Mouse (Mus musculus): ENCODE data around the gene Cacng5.

Cacng5 gene

GRCm38 (mm10) chr11:107914634-107915226, at the start of gene Cacng5:
Gene Cacng5 (minus strand): TSS chr11:107915055.
- DNase-seq (ENCODE audit: low spot score in 2 of 2): peak in 1 of 2 experiments; percentile 59

DNA sequence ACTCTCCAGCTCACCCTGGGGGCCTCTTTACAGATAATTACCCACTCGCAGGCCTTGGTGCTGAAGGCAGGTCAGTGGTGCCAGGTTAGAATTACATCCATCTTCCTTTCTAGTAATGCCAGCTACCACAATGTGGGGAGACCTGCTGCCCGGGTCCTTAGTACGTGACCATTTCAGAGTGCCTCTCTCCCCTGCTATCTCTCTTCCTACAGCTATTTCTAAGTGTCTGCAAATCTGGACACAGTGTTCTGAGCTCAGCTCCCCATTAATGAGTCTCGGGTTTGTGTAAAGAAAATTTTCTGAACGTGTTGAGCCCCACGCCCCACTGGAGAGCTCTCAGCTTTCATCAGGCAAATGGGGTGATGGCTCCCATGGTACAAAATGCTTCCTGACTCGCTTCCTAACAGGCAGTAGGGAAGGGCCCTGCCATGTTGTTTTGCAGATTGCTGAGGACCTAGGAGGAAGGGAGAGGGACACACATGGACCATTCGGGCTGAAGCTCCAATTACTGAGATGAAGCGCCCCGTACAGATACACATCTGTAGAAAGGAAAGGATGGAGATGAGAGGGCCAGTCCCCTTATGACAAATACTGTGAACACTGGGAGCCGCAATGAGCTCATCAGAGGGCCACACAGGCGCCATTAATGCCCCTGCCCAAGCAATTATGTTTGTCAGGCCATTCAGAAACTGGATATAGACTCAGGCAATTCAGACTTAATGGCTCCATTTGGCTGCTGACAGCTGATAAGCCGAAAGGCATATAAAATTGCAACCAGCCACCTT, 42.9 kb upstream of the Cacng5 start:
- no peak for DNase-seq (ENCODE audit: low spot score in 2 of 2)

DNA sequence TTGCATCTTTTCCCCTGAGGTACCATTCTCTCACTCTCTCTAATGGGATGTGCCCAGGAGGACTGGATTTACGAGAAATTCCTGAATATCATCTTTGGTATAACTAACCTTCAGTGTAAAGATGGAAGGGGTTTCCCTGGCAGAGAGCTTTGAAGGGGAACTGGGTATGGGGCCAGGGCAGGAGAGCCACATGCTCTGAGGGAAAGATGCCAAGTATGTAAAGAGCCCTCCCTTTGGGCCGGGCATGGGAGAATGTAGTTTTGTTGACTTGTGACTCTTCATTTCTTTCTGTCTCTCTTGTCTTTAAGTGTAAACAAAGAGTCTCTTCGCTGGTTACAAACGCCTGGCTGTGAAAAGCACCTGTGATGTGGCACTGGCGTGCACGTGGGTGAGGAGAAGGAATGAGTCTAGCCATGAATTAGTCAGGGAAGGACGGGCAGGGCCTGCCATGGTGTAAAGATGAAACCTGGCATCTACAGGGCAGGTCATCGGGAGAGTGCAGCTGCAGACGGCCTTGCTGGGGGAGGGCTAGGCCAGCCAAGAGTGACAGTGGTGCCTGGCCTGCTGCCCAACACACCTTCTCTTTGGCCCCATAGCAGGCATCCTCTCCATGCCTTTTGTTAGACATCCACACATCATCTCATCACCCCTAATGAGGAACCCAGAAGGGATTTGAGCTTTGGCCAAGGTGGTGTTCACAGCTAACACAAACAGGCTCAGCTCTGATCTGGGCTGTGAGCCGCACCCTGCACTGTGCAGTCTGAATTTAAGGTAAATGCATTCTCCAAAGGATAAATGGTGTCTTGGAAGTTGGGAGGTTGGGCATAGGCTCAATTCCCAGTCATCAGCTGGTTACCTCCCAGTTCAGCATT, 40.6 kb upstream of the Cacng5 start:
- no peak for DNase-seq (ENCODE audit: low spot score in 2 of 2)

DNA sequence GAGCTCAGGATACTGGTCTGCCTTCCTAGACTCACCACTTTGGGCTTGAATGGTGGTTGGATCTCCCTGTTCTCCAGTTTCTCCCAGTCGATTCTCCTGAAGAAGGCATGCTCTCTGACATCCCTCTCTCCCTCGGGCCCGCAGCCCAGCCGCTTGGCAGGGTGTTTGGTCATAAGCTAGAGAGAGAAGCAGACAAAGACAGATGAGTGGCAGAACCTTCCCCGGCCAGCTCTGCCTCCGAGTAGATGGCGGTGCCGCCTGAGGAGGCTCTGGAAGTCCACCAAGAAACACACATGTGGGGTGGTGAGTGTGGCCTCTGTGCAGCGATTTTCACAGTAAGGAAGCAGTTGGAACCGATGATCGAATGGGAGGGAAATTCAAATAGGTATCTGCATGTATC, 36.6 kb upstream of the Cacng5 start:
- DNase-seq (ENCODE audit: low spot score in 2 of 2): peak; percentile 57 to 65

GRCm38 (mm10) chr11:107950658-107951057, 35.8 kb upstream of the Cacng5 start:
- no peak for DNase-seq (ENCODE audit: low spot score in 2 of 2)

GRCm38 (mm10) chr11:107950211-107950610, 35.4 kb upstream of the Cacng5 start:
- no peak for DNase-seq (ENCODE audit: low spot score in 2 of 2)

GRCm38 (mm10) chr11:107947951-107948350, 33.1 kb upstream of the Cacng5 start:
- DNase-seq (ENCODE audit: low spot score in 2 of 2): no peak

DNA sequence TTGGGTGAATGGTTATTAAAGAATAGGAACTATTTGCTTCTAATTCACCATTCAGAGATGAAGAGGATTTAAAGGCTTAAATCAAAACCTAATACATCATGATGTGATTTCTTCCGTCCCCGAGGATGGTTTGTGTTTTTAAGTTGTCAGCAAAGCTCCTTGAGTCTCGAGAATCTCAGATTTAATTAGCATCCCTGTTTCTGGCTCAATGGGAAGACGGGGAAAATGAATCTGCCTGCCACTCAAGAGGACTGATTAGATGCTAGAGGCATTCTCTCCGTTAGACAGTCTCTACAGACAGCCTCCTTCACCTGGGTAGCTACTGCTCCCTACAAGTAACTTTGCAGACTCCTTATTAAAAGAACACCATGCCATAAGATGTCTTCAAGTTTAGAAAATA, 32.0 kb upstream of the Cacng5 start:
- DNase-seq (ENCODE audit: low spot score in 2 of 2): no peak

GRCm38 (mm10) chr11:107936929-107937328, 22.1 kb upstream of the Cacng5 start:
- DNase-seq (ENCODE audit: low spot score in 2 of 2): no peak

DNA sequence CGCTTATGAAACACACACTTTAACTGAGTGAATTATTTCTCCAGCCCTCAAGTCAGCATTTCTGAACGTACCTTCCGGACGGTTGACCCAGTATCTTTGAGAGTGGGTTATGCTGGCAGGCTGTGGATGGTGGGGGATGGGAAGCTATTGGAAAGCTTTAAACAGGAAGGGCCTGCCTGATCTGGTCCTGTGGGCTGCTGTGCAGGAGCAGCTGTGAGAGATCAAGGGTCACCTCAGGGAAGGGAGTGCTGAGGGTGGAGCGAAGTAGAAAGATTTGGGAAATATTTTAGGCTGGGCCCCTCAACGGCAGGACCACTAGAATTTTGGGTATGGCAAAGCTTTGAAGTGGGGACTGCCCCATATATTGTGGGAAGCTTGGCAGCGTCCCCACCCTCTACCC, 16.9 kb upstream of the Cacng5 start:
- peak in 1 of 2 experiments; percentile 20 for DNase-seq (ENCODE audit: low spot score in 2 of 2)

DNA sequence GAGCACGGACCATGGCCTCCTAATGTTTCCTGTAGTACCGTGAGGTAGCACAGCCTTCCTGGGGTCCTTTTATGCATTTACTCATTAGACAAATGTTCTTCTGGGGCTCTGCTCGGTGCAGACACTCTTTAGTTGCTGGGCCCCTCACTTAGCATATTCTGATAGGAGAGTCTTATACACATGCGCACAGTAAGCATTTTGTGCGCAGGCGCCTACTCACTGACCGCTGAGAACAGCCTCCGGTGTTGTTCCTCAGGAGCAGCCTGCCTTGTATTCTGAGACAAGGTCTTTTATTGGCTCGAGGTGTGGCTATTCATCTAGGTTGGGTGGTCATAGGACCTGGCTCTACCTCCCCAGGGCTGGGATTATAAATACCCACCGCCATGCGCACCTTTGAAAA, 16.4 kb upstream of the Cacng5 start:
- no peak for DNase-seq (ENCODE audit: low spot score in 2 of 2)

- no peak for DNase-seq (ENCODE audit: low spot score in 2 of 2)
Observed at GRCm38 (mm10) chr11:107929712-107930111, 14.9 kb upstream of the Cacng5 start.

DNA sequence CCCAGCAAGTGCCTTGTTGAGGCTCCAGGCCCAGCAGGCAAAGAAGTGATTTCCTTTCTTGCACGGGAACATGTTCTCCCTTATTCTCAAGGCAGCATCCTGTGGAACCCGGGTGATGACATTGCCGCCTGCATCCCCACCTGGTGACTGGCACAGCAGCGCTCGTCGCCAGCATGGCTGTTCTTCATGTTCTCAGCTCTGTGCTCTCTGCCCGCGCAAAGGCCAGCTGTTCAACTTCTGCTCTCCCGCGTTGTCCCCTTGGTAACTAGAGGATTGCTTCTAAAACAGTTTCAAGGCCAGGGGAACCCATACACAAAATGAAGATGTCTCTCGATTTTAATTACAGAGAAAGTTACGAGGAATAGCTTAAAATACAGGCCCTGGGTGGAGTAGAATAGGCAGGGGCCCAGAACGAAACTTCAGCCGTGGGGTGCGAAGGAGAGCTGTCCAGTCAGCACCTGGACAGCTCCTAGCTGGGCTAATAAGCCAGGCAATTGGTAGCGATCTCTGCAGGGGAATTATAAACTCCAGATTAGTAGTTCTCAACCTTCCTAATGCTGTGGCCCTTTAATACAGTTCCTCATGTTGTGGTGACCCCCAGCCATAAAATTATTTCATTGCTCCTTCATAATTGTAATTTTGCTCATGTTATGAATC, 5.1 kb upstream of the Cacng5 start:
- no peak for DNase-seq (ENCODE audit: low spot score in 2 of 2)

DNA sequence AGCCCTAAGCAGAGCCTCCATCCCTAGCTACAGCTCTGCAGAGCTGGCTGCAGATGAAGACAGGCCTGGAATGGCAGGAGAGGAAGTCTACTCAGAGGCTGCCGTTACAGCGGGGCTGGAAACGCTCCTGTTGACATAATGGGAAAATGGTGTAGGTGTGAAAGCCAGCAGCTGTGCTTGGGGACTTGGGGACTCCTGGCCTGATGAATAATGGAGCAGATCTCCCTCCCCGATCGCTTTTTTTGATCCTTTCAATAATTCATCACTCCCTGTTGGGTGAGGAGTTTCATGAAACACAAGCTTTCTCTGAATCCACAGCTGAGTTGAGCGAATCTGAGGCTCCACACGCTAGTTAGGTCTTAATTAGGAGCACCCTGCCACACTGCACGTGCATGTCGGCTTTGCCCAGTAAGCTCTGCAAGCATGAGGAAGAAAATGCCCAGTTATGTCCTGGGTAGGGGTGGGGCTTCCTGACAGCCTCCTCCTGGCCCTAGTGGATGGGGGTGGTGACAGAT, 2.9 kb upstream of the Cacng5 start:
- DNase-seq (ENCODE audit: low spot score in 2 of 2): peak; percentile 41 to 71

GRCm38 (mm10) chr11:107913317-107913716, 1.5 kb downstream of the Cacng5 start:
- DNase-seq (ENCODE audit: low spot score in 2 of 2): no peak

- DNase-seq (ENCODE audit: low spot score in 2 of 2): no peak
Observed at GRCm38 (mm10) chr11:107905364-107905763, 9.5 kb downstream of the Cacng5 start.

DNA sequence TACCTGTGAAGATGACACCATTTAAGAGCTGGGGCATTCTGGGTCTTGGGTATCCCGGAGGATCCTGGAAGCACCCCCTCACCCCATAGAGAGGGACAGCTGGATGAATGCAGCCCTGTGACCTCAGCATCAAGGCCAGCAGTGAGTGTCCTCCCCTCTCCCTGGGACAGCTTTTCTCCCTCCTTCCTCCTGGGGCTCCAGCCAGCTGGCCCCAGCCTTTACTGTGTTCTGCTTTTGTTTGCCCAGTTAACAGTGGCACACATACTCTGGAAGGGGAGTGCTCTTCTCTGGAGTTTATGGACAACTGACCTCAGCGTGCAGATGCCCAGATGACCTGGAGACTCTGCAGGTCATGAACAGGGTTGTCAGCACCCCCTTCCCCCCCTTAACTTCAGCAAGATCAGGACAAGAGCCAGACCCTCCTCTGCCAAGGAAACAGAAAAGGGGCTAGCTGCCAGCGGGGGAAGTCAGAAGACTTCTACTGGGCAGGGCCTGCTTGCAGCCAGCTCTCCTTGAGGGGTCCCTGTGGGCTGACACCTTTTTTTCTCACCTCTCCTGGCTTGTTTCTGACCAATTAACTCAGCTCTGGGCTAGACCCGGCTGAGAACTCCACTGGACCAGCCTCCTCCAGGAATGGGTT, 10.8 kb downstream of the Cacng5 start:
- no peak for DNase-seq (ENCODE audit: low spot score in 2 of 2)

DNA sequence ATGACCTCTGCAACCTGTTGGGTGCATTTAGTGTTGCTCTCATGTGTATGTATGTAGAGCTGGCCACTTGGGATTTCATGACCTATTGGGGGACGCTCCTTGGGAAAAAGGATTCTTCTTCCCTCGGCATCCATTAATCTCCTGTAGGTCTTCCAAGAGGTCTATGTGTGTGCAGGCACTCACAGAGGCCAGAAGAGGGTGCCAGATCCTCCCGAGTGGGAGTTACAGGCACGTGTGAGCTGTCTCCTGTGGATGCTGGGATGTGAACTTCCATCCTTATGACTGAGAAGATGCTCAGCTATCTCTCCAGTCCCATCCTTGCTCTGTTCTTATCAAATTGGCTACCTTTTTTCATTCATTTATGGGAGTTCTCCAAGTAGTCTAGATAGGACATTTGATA, 14.4 kb downstream of the Cacng5 start:
- no peak for DNase-seq (ENCODE audit: low spot score in 2 of 2)

GRCm38 (mm10) chr11:107898698-107899097, 16.2 kb downstream of the Cacng5 start:
- no peak for DNase-seq (ENCODE audit: low spot score in 2 of 2)

DNA sequence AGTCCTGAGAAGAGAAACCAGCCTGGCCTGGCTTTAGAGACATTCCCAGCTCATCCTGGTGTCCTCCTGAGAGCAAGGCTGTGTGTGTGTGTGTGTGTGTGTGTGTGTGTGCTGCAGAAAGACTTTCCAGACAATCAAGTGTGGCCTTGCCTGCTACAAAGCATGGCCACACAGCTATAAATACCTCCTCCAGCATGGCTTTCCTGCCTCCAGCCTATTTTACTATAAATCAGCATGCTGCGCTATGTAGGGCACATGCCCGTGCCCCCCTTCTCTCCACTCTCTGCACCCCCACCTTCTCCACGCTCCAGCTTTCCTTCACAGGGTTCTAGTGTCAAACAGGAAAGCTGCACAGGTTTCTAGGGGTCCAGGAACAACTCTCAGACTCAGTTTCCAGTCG, 19.2 kb downstream of the Cacng5 start:
- DNase-seq (ENCODE audit: low spot score in 2 of 2): no peak

DNA sequence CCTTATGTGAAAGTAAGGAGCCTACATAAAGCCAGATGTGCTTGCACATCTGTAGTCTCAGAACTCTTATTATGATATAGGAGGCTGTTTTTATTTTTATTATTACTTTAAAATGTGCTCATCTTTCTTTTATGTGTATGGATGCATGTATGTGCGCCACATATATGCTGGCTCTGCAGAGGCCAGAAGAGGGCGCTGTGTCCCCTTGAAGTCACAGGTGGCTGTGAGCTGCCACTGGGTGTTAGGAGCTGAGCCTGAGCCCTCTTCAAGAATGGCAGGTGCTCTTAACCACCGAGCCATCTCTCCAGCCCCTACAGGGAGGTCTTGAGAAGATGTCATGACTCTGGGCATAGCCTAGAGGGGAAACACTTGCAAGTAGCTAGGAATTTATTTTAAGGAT, 23.5 kb downstream of the Cacng5 start:
- DNase-seq (ENCODE audit: low spot score in 2 of 2): no peak
